In the genomic region with DNA sequence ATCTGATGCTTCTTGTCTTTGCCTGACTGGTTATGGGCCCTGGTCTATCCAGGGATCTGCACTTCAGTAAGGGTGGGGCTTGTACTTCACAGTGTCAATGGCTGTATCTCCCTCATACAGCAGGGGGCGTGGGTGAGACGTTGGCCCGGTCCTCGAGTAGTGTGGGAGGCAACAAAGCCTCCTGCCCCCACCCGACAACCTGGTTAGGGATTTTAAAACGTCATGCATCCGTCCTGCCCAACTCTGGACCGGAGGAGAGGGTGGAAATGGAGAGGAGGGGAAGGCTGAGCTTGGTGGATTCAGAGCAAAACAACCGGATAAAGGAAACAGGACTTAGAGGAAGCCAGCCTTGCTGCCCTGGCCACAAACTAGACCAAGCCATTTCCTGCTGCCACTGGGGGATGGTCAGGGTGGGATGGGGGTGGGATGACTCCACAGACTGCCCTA, we compare ENCODE assay signal across 9 mouse cellular contexts. TPM values are rescaled to one million over a fixed set of nuclear protein-coding genes. Genes with fewer than 3 reads are reported as not detected.
DNase-seq lines count a peak whose midpoint lies in the region; ATAC-seq and TF ChIP-seq lines count a peak whose summit lies in the region.
"Had no signal": no experiment of that assay in that cellular context is flagged by ENCODE, and none has a peak within 500 bp of the region (broad histone marks: within the 10 kb centered on the region; RNA-seq: fewer than 3 reads in every experiment).

No protein-coding gene starts in this region.

- H3K27ac ChIP-seq in ES-E14 (ENCODE audit: insufficient read depth, low read depth, low read length, poor library complexity, severe bottlenecking) = no peak overlapping the region
- H3K27ac ChIP-seq in forebrain, postnatal 0 days (ENCODE audit: low read depth, low read length) = no peak overlapping the region
- peak overlapping the region; percentile 77 for H3K27ac ChIP-seq in layer of hippocampus, adult 2 months
- H3K27ac ChIP-seq in lung, embryonic 14.5 days (ENCODE audit: low read depth) = no peak overlapping the region
- no peak overlapping the region for H3K27ac ChIP-seq in thymus, adult 2 months (ENCODE audit: control insufficient read depth, insufficient read depth, low read length)

- H3K4me3 ChIP-seq in ES-E14 (ENCODE audit: insufficient read depth in 1 of 2, low read depth in 1 of 2, low read length in 2 of 2, poor library complexity in 1 of 2, severe bottlenecking in 1 of 2) = peak overlapping the region in 1 of 2 experiments; percentile 41; a peak in 2 of 4 replicates
- no peak overlapping the region for H3K4me3 ChIP-seq in forebrain, postnatal 0 days (ENCODE audit: low read depth, low read length)
- no peak overlapping the region for H3K4me3 ChIP-seq in layer of hippocampus, adult 2 months
- H3K4me3 ChIP-seq in lung, embryonic 14.5 days (ENCODE audit: low read depth, low read length) = no peak overlapping the region
- no peak overlapping the region for H3K4me3 ChIP-seq in thymus, adult 2 months (ENCODE audit: control insufficient read depth, insufficient read depth, low read length)

- in situ Hi-C loops in ES-E14 (cut with MboI; ENCODE audit: low sequenced_read_pairs in 2 of 2, unreplicated experiment in 2 of 2) = no loop called here

- no peak for TF ChIP-seq POLR2A in thymus, adult 2 months (IDR thresholded peaks at IDR 0.05; ENCODE audit: control insufficient read depth, extremely low read depth, insufficient read depth, low read length, poor library complexity)

- ATAC-seq in forebrain, postnatal 0 days = peak; percentile 93
- peak; percentile 89 for ATAC-seq in lung, embryonic 14.5 days (ENCODE audit: insufficient read depth)
- ATAC-seq in neutrophil, adult 5-6 weeks (ENCODE audit: extremely low read depth, insufficient number of reproducible peaks, low FRiP score, poor library complexity, severe bottlenecking) = peak; percentile 86

- H3K4me1 ChIP-seq in ES-E14 (ENCODE audit: control insufficient read depth in 2 of 2, insufficient read depth in 2 of 2, low read length in 2 of 2, poor library complexity in 1 of 2) = peaks cover 2 to 17% of the 10 kb centered on the region in 2 experiments; a peak in 3 of 4 replicates
- H3K4me1 ChIP-seq in forebrain, postnatal 0 days (ENCODE audit: insufficient read depth) = no peaks in the 10 kb centered on the region
- no peaks in the 10 kb centered on the region for H3K4me1 ChIP-seq in lung, embryonic 14.5 days (ENCODE audit: insufficient read depth)
- peaks cover 13% of the 10 kb centered on the region for H3K4me1 ChIP-seq in thymus, adult 2 months (replicated peaks; ENCODE audit: control insufficient read depth, insufficient read depth, low read length)

- H3K36me3 ChIP-seq in ES-E14 (ENCODE audit: control insufficient read depth, insufficient read depth, low read length, poor library complexity, severe bottlenecking) = peaks cover 9% of the 10 kb centered on the region; the same call in 1 of the 2 replicates
- peaks cover 25% of the 10 kb centered on the region for H3K36me3 ChIP-seq in forebrain, postnatal 0 days (ENCODE audit: insufficient read depth)
- H3K36me3 ChIP-seq in lung, embryonic 14.5 days (ENCODE audit: insufficient read depth) = peaks cover 31% of the 10 kb centered on the region
- H3K36me3 ChIP-seq in thymus, adult 2 months (ENCODE audit: control insufficient read depth, insufficient read depth, low read length) = peaks cover 17% of the 10 kb centered on the region

- peak; percentile 79 for TF ChIP-seq CTCF in forebrain, postnatal 0 days (IDR thresholded peaks at IDR 0.05; ENCODE audit: low read depth)
- TF ChIP-seq CTCF in layer of hippocampus, adult 2 months (conservative IDR thresholded peaks at IDR 0.05) = peak; percentile 84
- peak; percentile 86 for TF ChIP-seq CTCF in lung, embryonic 14.5 days (IDR thresholded peaks at IDR 0.05; ENCODE audit: low read depth)
- peak; percentile 62; the same call in 1 of the 2 replicates for TF ChIP-seq CTCF in thymus, adult 2 months (IDR thresholded peaks at IDR 0.05; ENCODE audit: borderline replicate concordance, control insufficient read depth, extremely low read depth, insufficient read depth, low read length, poor library complexity)

- peak; percentile 89 for DNase-seq in ES-E14 (ENCODE audit: low read depth, low spot score)
- DNase-seq in cerebellum, adult 11-12 months = peak; percentile 73
- peak; percentile 73 for DNase-seq in forebrain, postnatal 0 days
- peak; percentile 87 to 89 for DNase-seq in heart, postnatal 36 days
- DNase-seq in layer of hippocampus, adult 2 months (ENCODE audit: low spot score in 2 of 2) = peak; percentile 84 to 91
- peak; percentile 83 for DNase-seq in lung, embryonic 14.5 days
- DNase-seq in thymus, adult 2 months = peak; percentile 80

- intact Hi-C loops in heart, postnatal 36 days (cut with DNase I) = loop anchor here (1.0 to 2.0 kb wide), 4 partner anchors 15 to 47 kb away; no protein-coding TSS in a partner anchor

- H3K4me2 ChIP-seq in forebrain, postnatal 0 days (ENCODE audit: low read depth) = no peak overlapping the region
- 0 out of 2 replicates have a peak overlapping the region, but pooled peaks have one; percentile 7 for H3K4me2 ChIP-seq in lung, embryonic 14.5 days

- no peaks in the 10 kb centered on the region for H3K9me3 ChIP-seq in ES-E14 (ENCODE audit: control insufficient read depth, insufficient read depth, low read depth, low read length)
- no peaks in the 10 kb centered on the region for H3K9me3 ChIP-seq in forebrain, postnatal 0 days (ENCODE audit: low read length)
- H3K9me3 ChIP-seq in lung, embryonic 14.5 days (ENCODE audit: low read depth, low read length) = no peaks in the 10 kb centered on the region

- H3K9ac ChIP-seq in ES-E14 (ENCODE audit: insufficient read depth, low read depth, low read length, poor library complexity, severe bottlenecking) = no peak overlapping the region
- H3K9ac ChIP-seq in forebrain, postnatal 0 days = no peak overlapping the region
- no peak overlapping the region for H3K9ac ChIP-seq in lung, embryonic 14.5 days

- 10% methylated on average over 9 of the region's 9 CpGs for WGBS in forebrain, postnatal 0 days
- WGBS in lung, embryonic 14.5 days = 8% methylated on average over 9 of the region's 9 CpGs
- 3% methylated on average over 9 of the region's 9 CpGs for WGBS in thymus, adult 2 months

- no peaks in the 10 kb centered on the region for H3K27me3 ChIP-seq in forebrain, postnatal 0 days (ENCODE audit: insufficient read depth, low read length)
- H3K27me3 ChIP-seq in lung, embryonic 14.5 days (ENCODE audit: insufficient read depth, low read length) = no peaks in the 10 kb centered on the region
- no peaks in the 10 kb centered on the region for H3K27me3 ChIP-seq in thymus, adult 2 months (ENCODE audit: control insufficient read depth, insufficient read depth, low read length)

TF ChIP-seq in ES-E14, 5 proteins besides CTCF, POLR2A, EP300 and RAD21:
- TF ChIP-seq HCFC1 (IDR thresholded peaks at IDR 0.05; ENCODE audit: borderline replicate concordance, insufficient read depth, low read length) = no peak
- TF ChIP-seq MAFK (IDR thresholded peaks at IDR 0.05; ENCODE audit: insufficient read depth, low read depth, low read length) = no peak
- TF ChIP-seq ZC3H11A (IDR thresholded peaks at IDR 0.05; ENCODE audit: borderline replicate concordance, low read depth, low read length) = no peak
- no peak for TF ChIP-seq CHD2 (IDR thresholded peaks at IDR 0.05; ENCODE audit: low read depth, low read length)
- TF ChIP-seq ZNF384 (IDR thresholded peaks at IDR 0.05; ENCODE audit: low read depth, low read length) = no peak

RNA-seq across cellular contexts. Expression of gene Gm29797, which starts 2.8 kb away (rescaled TPM):
- 1.8 and 9.3 TPM in 2 replicates for total RNA-seq in ES-E14 (2012; rRNA removed)
- not detected in 2 replicates for total RNA-seq in forebrain, postnatal 0 days (2014; rRNA removed)
- polyA plus RNA-seq in forebrain, postnatal 0 days (2015; fragmentation: Nextera tagmentation; extraction: Ambion mirVana) = not detected in 2 replicates
- total RNA-seq in heart, postnatal 36 days (2021) = not detected
- 1 to 10 TPM in 1 of 2 experiments, under 1 TPM in 1; 0.83 to 1.4 TPM for total RNA-seq in layer of hippocampus, adult 2 months (2021)
- polyA plus RNA-seq in lung, embryonic 14.5 days (2014; fragmentation: Nextera tagmentation; extraction: Ambion mirVana) = not detected in 2 replicates
- not detected in 2 replicates for total RNA-seq in neutrophil, adult 5-6 weeks (2017)
- polyA plus RNA-seq in thymus, adult 2 months (2012; rRNA removed) = 0.57 and 1.0 TPM in 2 replicates

RNA-seq across cellular contexts. Expression of gene Sox18, which starts 11.8 kb away (rescaled TPM):
- total RNA-seq in ES-E14 (2012; rRNA removed) = 0.36 and 0.42 TPM in 2 replicates
- total RNA-seq in forebrain, postnatal 0 days (2014; rRNA removed) = 5.4 and 8.9 TPM in 2 replicates
- polyA plus RNA-seq in forebrain, postnatal 0 days (2015; fragmentation: Nextera tagmentation; extraction: Ambion mirVana) = 8.6 and 11.1 TPM in 2 replicates
- 10 to 100 TPM; 34.4 to 64.4 TPM for total RNA-seq in heart, postnatal 36 days (2021)
- 10 to 100 TPM; 11.6 to 14.1 TPM for total RNA-seq in layer of hippocampus, adult 2 months (2021)
- polyA plus RNA-seq in lung, embryonic 14.5 days (2014; fragmentation: Nextera tagmentation; extraction: Ambion mirVana) = 55.4 and 64.7 TPM in 2 replicates
- not detected in 2 replicates for total RNA-seq in neutrophil, adult 5-6 weeks (2017)
- polyA plus RNA-seq in thymus, adult 2 months (2012; rRNA removed) = 21.7 and 21.8 TPM in 2 replicates

RNA-seq across cellular contexts. Expression of gene Tcea2, which starts 20.5 kb away (rescaled TPM):
- total RNA-seq in ES-E14 (2012; rRNA removed) = 11.4 and 23.0 TPM in 2 replicates
- 51.1 and 55.6 TPM in 2 replicates for total RNA-seq in forebrain, postnatal 0 days (2014; rRNA removed)
- 53.8 and 57.5 TPM in 2 replicates for polyA plus RNA-seq in forebrain, postnatal 0 days (2015; fragmentation: Nextera tagmentation; extraction: Ambion mirVana)
- 1 to 10 TPM; 6.1 to 7.3 TPM for total RNA-seq in heart, postnatal 36 days (2021)
- 10 to 100 TPM; 54.7 to 60.0 TPM for total RNA-seq in layer of hippocampus, adult 2 months (2021)
- polyA plus RNA-seq in lung, embryonic 14.5 days (2014; fragmentation: Nextera tagmentation; extraction: Ambion mirVana) = 22.5 and 25.7 TPM in 2 replicates
- total RNA-seq in neutrophil, adult 5-6 weeks (2017) = 18.4 and 24.7 TPM in 2 replicates
- 9.0 and 13.8 TPM in 2 replicates for polyA plus RNA-seq in thymus, adult 2 months (2012; rRNA removed)

RNA-seq across cellular contexts. Expression of gene Rgs19, which starts 34.1 kb away (rescaled TPM):
- total RNA-seq in ES-E14 (2012; rRNA removed) = 27.3 and 31.7 TPM in 2 replicates
- total RNA-seq in forebrain, postnatal 0 days (2014; rRNA removed) = 43.7 and 50.2 TPM in 2 replicates
- 56.4 and 57.4 TPM in 2 replicates for polyA plus RNA-seq in forebrain, postnatal 0 days (2015; fragmentation: Nextera tagmentation; extraction: Ambion mirVana)
- total RNA-seq in heart, postnatal 36 days (2021) = 1 to 10 TPM; 5.7 to 7.2 TPM
- 10 to 100 TPM; 41.8 to 43.4 TPM for total RNA-seq in layer of hippocampus, adult 2 months (2021)
- 91.3 and 93.8 TPM in 2 replicates for polyA plus RNA-seq in lung, embryonic 14.5 days (2014; fragmentation: Nextera tagmentation; extraction: Ambion mirVana)
- 175 and 197 TPM in 2 replicates for total RNA-seq in neutrophil, adult 5-6 weeks (2017)
- 255 and 260 TPM in 2 replicates for polyA plus RNA-seq in thymus, adult 2 months (2012; rRNA removed)

RNA-seq across cellular contexts. Expression of gene Lkaaear1, which starts 38.6 kb away (rescaled TPM):
- total RNA-seq in ES-E14 (2012; rRNA removed) = not detected in 2 replicates
- total RNA-seq in forebrain, postnatal 0 days (2014; rRNA removed) = not detected in 2 replicates
- polyA plus RNA-seq in forebrain, postnatal 0 days (2015; fragmentation: Nextera tagmentation; extraction: Ambion mirVana) = not detected in 2 replicates
- total RNA-seq in heart, postnatal 36 days (2021) = not detected
- total RNA-seq in layer of hippocampus, adult 2 months (2021) = not detected
- not detected in 2 replicates for polyA plus RNA-seq in lung, embryonic 14.5 days (2014; fragmentation: Nextera tagmentation; extraction: Ambion mirVana)
- not detected in 2 replicates for total RNA-seq in neutrophil, adult 5-6 weeks (2017)
- polyA plus RNA-seq in thymus, adult 2 months (2012; rRNA removed) = not detected in 2 replicates
- polyA plus RNA-seq: large intestine, adult 2 months had no signal
